Mouse (Mus musculus): ENCODE data around the gene Pde2a.

Gene Pde2a

DNA sequence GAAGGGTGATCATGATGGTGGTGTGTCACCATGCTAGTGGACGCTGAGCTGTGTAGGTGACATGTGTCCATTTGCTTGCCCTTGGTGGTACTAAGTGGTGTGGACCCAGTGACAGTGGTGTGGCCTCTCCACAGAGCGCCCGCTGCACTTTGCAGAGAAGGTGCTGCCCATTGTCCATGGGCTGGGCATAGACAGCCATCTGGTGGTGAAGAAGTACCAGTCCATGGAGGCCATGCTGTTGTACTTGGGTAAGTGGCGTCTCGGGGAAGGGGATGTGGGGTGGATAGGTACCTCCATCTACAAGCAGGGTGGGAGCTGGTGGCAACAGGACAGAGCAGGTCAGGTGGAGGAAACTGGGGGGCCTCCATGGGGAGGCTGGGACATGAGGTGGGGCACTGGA, 17.7 kb upstream of the Pde2a start:
- DNase-seq (ENCODE audit: low spot score in 2 of 2), result no peak

DNA sequence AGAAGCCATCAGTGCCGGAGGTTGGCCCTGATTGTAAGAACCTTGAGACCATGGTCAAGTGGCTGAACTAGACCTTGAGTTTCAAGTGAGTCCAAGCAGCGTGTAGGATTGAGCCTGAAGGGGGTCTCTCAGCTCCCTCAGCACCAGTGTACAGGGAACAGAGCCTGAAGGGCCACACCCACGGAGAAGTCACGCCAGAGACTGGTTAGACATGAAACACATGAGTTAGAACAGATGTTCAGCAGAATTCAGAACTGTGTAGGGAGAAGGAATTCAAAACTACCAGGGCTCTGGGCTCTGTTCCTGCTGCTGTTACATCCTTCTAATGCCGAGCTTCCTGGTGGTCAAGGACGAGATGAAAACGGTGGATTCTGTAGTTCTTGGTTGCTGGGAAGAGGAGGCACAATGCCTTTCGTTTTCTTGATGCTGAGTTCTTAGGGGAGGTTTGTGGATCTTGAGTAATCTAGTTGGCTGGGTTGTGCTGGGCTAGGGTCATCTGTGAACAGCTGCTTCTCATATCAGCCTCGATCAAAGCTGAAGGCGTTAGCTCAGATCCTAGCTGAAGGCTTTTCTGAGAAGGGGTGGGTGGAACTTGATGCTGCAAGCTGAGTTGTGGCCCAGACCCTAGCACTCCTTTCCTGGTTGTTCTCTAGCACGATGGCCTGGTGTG, 11.1 kb upstream of the Pde2a start, which contains the start of gene Gm45837:
Gene Gm45837, plus strand, starts transcription at position 620 of the 670 bp plus-strand sequence.
- no peak for DNase-seq (ENCODE audit: low spot score in 2 of 2)

DNA sequence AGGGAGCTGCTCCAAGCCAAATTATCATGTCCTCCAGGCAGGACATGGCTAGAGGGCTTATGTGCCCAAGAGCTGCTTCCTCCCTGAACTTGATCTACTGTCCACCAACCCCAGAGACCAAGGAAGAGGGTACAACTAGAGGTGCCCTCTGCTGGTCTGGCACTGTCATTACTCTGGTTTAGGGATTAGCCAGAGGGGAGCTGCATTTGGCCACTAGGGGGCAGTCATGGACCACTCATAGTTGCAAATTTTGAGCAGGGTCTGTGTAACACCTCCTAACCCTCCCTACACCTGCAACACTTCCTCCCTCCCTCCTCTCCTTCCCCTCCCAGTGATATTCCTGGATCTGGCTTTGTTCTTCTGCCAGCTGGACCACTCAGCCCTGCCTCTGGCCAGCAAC, 8.7 kb upstream of the Pde2a start:
- peak; percentile 58 to 68 for DNase-seq (ENCODE audit: low spot score in 2 of 2)

DNA sequence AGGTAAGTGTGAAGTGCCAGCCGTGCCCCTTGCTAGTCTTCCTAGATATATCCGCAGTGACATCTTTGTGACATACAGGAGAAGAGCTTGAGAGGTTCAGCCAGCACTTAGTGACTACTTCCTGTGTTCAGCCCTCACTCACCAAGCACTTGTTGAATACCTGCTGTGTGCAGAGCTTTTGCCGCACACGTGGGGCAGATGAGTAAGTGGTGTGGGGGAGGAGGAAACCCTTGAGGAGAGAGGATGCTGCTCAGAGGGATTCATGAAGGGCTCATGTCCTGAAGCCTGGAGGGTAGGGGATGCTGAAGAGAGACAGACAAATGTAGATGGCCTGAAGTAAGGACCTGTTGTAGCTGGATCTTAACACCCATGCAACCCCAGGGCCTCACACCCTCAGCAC, 7.3 kb upstream of the Pde2a start:
- no peak for DNase-seq (ENCODE audit: low spot score in 2 of 2)

DNA sequence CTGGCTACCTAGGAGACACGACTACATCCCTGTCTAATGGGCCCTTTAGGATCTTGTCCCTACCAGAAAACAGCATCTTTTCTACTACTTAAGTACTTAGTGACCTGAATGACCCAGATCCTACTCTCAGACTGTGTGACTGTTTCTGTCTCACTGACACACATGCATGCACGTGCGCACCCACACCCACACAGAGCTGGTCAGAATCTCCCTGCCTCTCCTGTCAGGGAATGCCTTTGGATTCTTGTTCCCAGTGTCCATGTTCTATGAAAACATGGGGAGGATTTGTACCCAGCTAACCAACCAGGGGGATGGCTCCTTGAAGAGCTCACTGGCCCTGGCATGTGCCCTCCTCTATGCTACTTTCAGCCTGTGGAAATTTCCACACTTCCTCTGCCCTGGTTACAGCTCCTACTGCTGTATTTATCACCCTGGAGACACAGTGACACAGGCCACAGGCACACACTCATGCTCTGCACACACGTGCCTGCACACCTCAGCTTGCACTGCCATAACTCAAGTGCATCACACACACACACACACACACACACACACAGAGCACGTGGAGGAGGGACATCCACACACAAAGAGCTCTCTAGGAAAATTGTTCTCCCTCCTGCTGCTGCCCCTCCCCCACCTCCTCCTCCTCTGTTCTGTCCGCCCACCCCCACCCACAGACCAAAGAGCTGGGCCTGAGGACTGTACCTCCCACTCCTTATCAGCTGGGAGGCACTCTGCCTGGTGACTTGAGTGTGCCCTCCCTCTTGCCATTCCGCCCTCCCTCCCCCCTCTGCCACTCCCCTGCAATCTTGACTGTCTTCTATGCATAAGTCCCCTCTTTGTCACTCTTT, 6.6 kb upstream of the Pde2a start:
- DNase-seq (ENCODE audit: low spot score in 2 of 2), result no peak

DNA sequence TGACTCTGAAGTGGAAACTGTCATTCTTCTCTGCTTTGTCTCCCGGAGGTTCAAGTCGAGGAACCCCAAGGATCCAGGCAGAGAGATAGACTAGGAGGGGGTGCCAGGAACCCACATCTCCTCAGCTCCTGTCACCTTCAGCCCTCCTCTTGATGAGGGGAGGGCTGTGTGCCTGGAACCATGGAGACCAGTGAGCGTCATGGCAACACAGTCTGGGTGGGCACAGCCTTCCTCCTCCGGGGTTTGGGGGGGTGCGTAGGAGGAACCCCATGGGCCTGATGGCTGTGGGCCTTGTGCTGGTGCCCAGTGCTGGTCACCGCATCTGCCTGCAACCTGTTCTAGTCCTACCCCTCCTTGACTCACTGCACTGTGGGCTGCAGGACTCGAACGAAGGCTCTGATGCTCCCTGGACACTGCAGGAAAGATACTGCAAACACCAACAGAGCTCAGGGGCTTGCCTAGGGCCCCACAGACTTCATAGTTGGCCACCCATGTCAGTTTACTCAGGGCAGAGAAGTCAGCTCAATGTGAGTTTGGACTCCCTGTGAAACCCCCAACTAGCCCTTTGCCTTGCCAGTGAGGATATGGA, 5.9 kb upstream of the Pde2a start:
- DNase-seq (ENCODE audit: low spot score in 2 of 2), result no peak

DNA sequence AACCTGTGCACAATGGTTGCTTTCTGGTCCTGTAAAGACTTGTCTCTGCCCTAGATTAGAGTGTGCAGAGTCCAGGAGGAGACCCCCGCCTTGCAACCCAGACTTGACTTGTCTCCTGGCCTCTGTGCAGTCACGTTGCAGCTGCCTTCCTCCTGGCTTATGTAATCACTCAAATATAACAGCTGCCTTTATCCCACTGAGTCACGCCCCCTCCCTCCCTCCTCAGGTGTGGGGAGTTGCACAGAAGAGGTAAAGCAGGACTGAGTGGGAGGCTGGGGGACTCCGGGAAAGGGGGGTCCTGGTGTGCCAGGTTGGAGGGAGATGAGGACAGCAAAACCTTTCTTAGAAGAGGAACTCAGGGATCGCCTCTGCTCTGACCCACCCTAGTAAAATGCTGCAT, 5.1 kb upstream of the Pde2a start:
- DNase-seq (ENCODE audit: low spot score in 2 of 2), result no peak

DNA sequence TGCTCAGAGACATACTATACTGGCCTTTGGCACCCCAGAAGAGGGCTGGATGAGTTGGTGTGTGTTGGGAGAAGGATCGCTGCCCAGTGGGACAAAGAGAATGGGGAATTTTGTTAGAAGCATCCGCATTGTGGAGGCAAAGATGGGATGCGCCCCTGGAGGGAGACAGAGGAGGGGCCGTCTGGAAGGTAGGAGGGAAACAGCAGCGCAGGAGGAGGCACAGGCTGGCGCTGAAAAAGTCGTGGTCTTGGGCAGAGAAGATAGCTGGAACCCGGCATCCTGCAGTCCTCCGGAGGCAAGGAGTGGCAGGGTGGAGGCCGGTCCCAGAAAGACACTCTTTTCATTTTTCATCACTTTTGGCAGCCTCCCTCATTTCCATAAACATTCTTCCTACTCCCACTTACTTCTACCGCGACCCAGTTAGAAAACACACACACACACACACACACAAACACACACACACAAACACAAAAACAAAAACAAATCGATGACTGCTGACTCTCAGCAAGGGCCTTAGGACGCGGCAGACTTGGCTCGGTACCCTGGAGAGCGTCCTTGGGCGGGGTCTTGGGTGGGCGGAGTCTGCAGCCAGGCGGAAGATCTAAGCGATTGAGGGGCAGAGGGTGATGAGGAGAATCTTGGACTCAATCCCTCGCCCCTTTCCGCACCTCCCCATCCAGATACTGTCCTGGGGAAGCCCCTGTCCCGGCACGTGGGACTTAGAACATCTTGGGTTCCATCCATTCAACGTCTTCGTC, 2.3 kb upstream of the Pde2a start:
- DNase-seq (ENCODE audit: low spot score in 2 of 2), result no peak

DNA sequence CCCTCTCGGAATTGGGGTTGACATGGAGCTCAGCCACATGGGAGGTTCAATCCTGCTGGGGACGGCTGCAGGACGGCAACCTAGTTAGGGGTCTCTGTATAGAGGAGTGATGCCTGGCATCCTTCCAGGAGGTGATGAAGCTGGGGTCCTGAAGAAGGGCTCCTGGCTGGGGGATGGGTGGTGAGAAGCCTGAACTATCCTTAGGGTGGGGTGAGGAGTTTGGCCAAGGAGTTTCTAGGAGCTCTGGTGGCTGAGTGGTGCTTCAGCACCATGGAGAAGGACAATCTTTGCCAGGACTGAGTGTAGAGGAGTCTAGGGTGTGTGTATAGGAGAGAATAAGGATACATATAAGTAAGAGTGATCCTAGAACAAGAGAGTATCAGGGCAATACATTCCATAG, 578 bp downstream of the Pde2a start:
- no peak for DNase-seq (ENCODE audit: low spot score in 2 of 2)

DNA sequence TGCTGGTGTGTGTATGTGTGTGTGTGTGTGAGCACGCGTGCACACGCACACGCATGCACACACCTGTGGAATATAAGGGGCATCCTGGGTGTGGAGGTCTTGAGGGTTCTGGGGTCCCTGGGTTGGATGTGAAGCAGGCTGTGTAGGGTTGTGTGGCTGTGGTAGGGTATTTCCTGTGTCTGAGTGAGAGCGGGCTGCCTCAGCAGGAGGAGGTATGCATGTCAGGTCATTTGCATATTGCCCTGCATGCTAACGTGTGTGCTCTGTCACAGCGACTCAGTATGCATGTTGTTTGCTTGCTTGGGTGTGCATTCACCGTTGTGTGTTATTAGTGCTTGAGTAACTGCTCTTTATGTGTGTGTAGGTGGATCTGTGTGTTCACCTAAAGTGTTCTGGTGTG, 1.2 kb downstream of the Pde2a start:
- DNase-seq (ENCODE audit: low spot score in 2 of 2), result no peak

DNA sequence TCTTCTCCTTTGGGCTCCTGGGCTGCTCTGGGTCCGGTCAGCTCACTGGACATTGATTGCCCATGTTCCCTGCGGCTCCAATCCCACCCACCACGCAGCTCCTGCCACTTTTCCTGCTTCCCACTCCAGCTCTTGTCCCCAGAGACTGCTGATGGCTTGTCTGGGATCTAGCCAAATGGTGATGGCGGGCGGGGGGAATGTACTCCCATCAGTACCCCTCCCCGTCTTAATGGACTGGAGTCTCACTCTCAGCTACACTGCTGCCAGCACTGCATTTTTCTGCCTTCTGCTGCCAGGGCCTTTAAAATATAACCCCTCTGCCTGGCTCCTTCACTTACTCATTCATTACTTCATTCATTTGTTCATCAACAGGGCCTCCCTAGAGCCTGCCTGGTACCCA, 2.5 kb downstream of the Pde2a start:
- no peak for DNase-seq (ENCODE audit: low spot score in 2 of 2)

DNA sequence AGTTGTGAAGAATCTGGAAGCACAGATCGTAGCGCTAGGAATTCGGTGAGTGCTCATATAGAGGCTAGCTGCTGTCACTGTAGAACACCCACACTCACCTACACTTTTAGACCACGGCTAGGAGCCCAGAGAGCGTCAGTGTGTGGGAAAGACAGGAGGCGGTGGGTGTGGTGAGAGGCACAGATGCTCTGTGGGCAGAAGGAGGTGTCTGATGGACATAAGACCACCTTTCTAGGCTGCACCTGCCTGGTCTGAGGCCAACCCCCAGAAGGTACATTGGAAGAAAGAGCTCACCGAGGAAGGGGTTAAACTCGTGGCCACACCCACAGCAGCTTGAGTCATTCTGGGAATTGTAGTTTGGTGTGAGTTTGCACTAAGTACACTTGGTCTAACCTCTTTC, 5.2 kb downstream of the Pde2a start:
- no peak for DNase-seq (ENCODE audit: low spot score in 2 of 2)

DNA sequence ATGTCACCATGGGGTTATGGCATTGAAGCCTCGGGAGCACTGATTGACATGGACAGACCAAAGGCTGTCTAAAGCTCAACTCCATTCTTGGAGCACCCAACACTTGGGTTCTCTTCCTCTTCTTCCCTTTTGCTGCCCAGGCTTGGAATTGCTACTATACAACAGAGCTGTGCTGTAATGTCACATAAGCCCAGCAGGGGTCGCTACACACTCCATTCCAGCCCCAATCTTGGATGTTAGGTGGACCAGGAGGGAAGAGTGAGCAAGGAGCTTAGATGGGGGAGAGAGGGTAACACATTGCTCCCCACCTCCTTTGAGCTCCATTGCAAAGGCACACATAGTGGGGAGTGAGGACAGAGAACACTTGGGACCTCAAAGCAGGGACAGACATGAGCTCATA, 6.2 kb downstream of the Pde2a start:
- no peak for DNase-seq (ENCODE audit: low spot score in 2 of 2)

DNA sequence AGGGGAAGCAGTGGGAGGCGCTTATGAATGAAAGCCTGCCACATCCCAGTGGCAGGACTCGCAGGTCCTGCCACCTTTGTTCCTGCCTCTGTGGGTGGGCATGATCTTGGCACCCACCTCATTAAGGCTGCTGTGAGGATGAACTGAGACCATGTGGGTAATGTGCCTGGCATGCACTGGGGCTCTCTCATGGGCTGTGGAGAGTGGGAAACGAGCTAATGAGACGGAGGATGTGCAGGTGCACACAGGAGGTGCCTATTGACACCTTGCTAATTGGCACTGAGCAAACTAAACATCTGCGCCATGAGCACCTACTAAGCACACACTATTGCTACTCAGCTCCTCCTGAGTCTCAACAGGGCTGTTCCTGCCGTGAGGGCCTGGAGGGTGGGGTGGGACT, 13.5 kb downstream of the Pde2a start:
- DNase-seq (ENCODE audit: low spot score in 2 of 2), result no peak

DNA sequence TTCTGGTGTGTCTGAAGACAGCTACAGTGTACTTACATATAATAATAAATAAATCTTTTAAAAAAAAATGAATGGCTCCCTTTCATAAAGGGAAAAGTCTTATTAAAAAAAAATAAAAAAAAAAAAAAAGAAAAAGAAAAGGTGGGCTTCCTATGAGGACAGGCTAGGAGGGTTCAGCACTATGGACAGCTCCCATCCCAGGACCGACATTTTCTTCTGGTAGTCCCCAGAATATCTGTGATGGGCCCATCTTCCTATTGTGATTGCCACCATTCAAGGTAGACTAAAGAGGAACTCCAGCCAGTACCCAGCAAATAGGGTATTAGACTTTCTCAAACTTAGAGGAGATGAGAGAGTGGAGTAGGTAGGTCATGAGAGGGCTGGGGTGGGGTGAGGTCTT, 16.4 kb downstream of the Pde2a start:
- no peak for DNase-seq (ENCODE audit: low spot score in 2 of 2)

DNA sequence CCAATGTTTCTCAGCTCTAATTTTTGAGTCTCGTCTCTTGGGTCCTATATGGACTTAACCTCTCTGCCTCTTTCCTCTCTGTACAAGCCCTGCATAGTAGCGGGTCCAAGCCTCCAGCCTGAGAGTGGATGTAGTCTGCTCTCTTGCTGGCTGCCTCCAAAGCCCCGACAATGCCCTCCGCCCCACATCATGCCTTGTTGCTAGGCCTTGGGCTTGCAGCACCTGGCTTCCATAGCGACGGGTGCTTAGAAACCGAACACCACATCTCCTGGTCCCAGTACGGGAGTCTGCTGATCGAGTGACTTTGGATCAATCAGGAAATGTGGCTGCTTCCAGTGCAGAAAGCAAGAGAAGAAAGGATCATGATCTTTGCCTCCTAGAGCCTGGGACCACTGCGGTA, 21.6 kb downstream of the Pde2a start:
- DNase-seq (ENCODE audit: low spot score in 2 of 2), result no peak

DNA sequence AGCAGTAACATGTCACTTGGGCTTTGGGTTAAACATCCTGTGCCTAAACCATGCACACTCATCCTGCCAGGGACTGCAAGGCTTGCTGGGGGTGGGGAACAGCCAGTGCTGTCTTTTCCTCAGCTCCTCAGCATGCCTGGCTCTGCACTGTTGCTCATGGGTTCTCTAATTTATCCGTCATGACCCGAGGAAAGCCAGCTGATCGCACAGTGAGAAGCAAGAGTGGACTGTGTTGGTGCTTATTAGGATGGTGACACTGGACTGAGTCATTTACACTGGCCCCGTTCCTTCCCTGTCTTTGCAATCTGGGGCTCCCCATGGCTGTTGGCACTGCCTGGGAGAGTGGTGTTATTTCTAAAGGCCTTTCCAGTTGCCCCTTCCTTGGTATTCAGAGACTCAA, 22.7 kb downstream of the Pde2a start:
- no peak for DNase-seq (ENCODE audit: low spot score in 2 of 2)

DNA sequence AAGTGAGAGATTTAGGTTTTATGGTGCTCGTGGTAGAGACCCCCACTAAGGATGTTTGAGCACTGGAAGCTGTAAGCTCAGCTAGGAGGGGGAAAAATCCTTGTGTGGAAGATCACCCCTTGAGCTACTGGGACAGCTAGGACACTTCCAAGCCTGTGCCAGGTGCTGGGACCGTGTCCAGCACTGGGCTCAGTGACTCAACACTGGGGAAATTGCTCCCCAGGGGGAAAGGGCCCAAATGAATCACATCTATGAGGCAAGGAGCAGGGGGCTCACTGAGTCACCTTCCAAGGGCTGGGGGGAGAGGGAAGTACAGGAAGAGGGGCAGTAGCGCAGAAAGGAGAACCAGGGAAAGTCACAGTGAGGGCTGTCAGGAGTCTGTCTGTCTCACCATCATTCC, 28.4 kb downstream of the Pde2a start:
- DNase-seq (ENCODE audit: low spot score in 2 of 2), result no peak

DNA sequence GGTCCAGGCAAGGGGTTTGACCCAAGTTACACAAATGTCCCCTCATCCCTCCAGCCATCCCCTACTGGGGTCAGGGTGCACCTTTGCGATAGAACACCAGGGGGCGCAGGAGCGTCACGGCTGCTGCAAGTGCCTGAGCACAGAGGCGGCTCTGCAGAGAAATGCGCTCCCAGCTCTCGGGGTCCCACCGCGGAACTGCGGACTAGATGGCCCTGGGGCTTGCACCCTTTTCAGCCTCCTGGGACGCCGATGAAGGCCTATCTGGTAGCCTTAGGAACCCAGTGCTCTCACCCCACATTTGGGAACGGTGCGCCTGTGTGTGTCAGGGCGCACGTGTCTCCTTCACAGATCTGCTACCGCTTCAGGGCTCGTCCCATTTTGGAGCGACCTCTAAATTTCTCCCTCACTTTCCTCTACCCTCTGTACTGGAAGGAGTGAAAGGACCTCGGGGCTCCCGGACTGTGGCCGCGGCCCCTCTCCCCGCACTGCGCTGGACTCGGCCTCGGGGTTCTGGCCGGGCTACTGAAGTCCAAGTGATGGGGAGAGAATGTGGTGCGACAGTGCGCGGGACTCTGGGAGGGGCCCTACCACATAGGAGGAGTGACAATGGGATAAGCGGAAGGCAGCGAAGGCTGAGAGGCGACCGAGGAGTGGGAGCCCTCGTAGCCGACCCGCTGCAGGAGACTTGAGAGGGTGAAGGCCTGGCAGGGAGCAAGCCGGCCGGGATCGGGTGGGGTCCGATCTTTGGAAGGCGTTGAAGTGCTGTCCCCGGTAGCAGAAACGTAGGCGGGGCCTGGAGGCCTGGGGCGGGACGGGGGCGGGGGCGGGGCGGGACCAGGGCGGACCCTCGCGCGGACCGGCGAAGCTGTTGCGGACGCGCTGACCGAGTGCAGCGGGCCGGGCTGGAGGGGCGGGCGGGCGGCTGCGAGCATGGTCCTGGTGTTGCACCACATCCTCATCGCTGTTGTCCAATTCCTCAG, 29.2 kb downstream of the Pde2a start:
- peak; percentile 79 to 94 for DNase-seq (ENCODE audit: low spot score in 2 of 2)

DNA sequence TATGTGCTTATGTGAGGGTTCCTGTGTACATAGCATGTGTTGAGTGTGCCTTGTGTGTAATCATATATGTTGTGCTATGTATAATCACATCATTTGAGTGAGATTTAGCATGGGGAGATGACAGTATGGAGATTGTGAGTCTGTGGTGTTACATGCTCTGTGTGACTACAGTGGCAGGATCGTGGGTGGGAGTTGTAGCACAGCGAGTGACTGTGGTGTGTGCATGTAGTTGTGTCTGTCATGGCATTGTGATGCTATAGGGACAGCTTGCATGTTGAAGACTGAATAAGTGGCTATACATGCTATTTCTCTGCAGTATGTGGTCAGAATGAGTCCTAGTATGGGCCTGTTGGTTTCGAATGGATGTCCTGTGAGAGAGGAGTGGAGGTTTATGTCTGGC, 31.2 kb downstream of the Pde2a start:
- DNase-seq (ENCODE audit: low spot score in 2 of 2), result no peak

DNA sequence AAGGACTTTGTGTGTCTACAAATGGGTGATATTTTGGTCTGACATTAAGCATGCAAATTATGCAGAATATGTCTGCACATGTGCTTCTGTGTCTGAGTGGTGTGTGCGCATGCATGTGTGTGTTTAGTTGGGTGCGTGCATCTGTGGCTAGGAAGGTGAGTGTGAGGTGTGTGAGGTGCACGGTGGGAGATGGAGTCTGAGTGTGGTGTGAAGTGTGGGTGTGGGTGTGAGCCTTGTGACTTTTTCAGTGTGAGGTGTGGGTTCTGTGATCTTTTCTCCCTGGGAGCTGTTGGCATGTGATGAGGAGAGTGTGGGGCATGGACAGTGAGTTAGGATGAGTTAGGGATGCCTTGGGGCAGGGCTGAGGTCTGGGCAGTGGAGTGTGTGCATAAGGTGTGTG, 31.8 kb downstream of the Pde2a start:
- no peak for DNase-seq (ENCODE audit: low spot score in 2 of 2)

All from urinary bladder, adult 18-20 months (tissue).